Mouse (Mus musculus) lung, postnatal 10 days (tissue): ENCODE data around the gene Madcam1.

Source experiments
- DNase-seq: peaks from one replicate; pipeline ENCODE4 v3.0.0; 2021

Gene Madcam1

GRCm38 (mm10) chr10:79668771-79669575, 4.6 kb downstream of the Madcam1 start, which contains the start of gene Tpgs1:
TSS of gene Tpgs1 (plus strand) at chr10:79669369.
- DNase-seq = peak; percentile 92

GRCm38 (mm10) chr10:79669576-79670057, 5.3 kb downstream of the Madcam1 start:
- DNase-seq = peak; percentile 75

DNA sequence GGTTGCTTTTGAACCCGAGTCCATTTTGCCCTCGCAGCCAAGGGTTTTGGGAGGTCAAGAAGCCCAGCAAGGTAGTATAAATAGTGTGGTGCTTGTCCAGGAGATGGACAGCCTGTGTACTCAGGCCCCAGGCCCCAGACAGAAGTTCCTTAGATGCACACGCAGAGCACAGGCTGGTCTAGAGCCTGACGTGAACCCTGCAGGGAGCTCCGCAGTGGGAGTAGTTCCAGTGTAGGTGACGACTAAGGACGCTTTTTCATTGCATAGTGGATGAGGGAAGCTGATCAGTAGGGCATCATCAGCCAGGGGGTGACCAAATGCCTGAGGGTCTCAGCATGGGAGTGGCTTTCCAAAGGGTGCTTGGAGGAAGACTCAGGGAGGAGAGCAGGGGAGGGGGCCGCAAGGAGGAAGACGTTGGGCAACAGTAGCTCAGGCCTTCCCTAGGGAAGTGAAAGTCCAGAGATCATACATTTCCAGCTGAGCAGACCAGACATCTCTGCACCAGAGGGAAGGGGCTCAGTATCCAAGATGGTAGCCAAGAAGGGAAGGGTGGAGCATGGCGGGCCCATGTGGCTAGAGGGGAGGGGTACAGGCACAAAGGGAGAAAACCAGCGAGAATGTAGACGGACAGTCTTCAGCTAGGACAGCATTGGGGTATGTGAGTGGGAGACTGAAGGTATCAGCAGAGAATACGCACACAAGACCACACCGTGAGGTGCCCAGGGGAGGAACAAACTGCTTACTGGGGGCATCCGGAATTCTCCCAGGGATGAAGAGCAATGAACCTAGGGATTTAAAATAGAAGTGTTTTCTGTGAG, 5.9 kb downstream of the Madcam1 start:
- no peak for DNase-seq

GRCm38 (mm10) chr10:79671396-79672087, 7.2 kb downstream of the Madcam1 start:
- no peak for DNase-seq

DNA sequence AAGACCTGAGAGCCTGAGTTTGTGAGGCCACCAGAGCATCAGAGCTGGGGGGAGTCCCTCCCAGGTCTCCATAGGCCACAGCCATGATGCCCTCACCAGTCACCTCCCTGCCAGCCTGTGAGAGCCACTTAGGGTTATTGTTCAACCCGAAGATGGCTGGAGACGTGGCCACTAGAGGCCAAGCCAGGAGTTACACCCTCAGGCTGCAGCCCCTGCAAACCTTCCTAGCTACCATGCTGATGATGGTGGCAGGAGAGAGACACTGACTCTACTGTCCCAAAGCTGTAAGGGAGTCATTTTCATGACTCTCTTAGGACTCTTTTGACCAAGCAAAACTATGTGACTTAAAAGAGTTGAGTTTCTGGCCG, 7.7 kb downstream of the Madcam1 start:
- no peak for DNase-seq

GRCm38 (mm10) chr10:79673054-79673453, 8.7 kb downstream of the Madcam1 start:
- no peak for DNase-seq

DNA sequence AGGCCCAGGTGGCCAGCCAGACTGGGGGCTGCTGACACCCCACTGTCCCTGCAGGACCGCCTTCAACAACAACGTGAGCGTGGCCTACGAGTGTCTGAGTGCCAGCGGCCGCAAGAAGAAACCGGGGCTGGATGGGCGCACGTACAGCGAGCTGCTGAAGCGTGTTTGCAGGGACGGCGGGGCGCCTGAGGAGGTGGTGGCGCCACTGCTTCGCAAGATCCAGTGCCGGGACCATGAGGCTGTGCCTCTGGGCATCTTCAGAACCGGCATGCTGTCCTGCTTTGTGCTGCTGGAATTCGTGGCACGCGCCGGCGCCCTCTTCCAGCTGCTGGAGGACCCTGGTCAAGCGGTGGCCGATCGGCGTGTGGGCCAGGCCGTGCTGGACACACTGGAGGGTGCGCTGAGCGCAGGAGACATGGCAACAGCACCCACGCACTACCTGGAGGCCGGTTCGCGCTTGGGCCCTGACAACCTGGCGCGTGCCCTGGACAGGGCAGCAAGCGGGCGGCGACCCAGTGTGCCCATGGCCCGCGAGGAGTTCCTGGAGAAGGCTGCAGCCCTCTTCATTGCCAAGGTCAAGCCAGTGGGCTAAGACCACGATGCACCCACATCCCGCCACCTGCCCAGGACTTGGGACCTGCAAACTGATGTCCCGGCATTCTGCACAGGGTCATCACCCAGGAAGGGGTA, 11.1 kb downstream of the Madcam1 start:
- no peak for DNase-seq

DNA sequence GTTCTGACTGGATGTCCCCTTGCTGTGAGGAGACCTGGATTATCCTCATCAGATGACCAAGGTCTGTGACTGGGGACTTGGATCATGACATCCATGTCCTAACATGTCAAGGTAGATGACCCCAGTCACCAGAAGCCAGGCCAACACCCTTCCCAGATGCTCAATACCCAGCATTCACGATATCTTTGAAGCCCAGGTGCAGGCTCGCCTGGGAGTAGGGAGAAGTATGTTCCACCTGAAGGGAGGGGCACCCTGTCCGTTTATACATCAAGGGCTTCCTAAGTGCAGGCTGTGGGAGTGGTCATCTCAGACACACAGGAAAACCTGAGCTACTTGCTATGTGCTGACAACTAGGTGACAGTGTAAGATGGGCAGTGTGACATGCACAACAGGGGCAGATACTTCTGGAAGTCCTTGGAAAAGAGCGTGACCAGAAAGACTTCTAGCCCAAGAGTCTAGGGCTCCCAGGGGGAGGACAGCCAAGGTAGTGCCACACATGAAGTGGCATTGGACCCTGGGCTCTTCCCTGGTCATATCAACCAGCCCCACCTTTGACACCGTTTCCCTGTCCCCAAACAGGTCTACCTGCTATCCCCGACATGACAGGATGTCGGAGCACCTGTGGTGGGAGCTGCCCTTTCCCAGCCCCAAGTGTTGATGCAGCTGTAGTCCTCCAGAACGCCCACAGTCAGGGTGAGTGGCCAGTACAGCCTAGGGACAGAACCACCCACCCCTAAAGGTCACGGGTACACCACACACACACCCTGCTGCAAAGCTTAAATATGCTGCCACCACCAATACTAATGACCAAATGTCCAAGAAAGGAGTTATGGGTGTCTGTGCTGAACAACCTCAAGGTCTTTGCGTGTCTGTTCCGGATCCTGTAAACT, 16.5 kb downstream of the Madcam1 start:
- DNase-seq = no peak

- DNase-seq = peak; percentile 99
These were observed 17.4 kb downstream of the Madcam1 start, which contains the start of gene Cdc34 for GRCm38 (mm10) chr10:79681591-79682245. TSS of gene Cdc34 (plus strand) at chr10:79682195.

DNA sequence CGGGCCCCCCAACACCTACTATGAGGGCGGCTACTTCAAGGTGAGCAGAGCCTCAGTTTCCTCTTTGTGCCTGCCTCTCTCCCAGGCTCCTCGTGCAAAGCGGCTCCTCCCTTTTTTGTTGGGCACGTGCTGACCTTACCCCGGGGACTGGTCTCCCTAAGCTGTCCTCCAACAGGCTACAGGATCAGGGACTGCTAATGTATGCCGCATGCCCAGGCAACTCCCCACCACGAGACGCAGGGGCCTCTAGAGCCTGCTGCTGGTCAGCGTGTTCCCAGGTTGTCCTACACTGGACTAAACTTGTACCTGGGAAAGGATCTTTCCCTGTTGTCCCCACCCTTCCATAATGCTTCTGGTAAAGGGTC, 18.2 kb downstream of the Madcam1 start:
- peak; percentile 40 for DNase-seq

DNA sequence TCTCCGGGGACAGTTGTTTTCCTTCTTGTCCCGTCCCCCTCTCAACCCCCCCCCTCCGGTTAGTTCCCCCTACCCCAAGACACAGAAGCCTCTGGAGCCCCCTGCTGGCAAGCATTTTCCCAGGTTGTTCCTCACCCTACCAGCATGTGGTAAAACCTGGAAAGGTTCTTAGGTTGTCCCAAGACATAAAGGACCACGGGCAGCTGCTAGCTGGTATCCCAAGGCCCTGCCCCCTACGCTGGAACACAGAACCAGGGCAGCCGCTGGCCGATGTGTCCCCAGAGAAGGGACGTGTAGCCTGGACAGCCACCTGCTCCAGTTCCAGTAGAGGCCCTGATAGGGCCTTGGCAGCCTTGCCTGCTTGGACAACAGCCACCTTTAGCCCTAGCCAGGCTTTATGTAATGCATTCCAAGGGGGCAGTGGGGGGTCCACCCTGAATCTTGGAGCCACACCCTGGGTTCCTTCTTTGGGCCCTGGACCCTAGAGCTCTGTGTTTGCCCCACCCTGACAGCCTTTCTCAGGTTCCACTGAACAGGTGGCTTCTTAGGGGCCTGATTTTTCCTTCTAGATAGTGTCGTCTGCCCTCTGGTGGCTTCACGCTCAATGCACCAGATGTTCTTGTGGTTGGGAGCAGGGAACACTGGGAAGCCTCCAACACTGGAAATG, 18.7 kb downstream of the Madcam1 start:
- DNase-seq = peak; percentile 80

GRCm38 (mm10) chr10:79683726-79684640, 19.6 kb downstream of the Madcam1 start:
- no peak for DNase-seq

- no peak for DNase-seq
These were observed 20.6 kb downstream of the Madcam1 start for GRCm38 (mm10) chr10:79684770-79685600.

DNA sequence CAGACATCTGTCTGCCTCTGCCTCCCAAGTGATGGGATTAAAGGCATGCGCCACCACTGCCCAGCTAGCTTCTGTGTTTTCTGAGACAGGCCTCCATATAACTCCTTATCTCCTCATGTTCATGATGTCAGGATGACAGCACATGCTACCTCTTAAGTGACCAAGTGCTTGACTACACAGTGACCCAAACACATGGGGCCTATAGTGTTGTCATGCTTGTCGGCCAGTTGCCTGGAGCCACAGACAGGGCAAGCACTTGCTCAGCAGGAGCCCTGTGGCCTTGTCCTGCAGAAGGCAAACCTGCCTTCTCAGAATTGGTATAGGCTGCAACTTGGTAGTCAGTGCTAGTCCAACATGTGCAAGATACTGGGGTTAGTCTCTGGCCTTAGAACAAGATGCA, 21.9 kb downstream of the Madcam1 start:
- no peak for DNase-seq

- DNase-seq = no peak
These were observed 22.3 kb downstream of the Madcam1 start for GRCm38 (mm10) chr10:79686691-79687090.

GRCm38 (mm10) chr10:79687513-79687912, 23.2 kb downstream of the Madcam1 start:
- DNase-seq = no peak

DNA sequence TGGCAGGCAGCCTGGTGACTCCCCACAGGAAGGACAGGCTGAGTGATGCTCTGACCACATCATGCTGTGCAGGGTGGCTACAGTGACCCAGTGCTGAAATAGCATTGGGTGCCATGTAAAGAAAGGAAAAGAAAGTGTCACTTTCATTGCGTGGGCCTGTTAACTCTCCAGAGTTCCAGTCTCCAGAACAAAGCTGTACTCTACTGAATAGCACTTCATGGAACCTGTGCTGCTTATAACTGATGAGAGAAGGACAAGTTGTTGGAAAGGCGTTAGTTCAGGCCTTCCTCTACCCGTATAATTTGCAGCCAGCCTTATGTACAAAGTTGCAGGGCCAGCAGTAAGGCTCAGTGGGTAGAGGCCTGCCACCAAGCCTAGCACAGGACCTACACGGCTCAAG, 24.4 kb downstream of the Madcam1 start, which contains the start of gene Gzmm:
Gene Gzmm (plus strand): TSS at position 301 of the 400 bp plus-strand sequence.
- no peak for DNase-seq

GRCm38 (mm10) chr10:79689178-79689577, 24.8 kb downstream of the Madcam1 start:
- DNase-seq = no peak
